Comparison of ENCODE assay signal across 8 mouse cellular contexts in the genomic region with DNA sequence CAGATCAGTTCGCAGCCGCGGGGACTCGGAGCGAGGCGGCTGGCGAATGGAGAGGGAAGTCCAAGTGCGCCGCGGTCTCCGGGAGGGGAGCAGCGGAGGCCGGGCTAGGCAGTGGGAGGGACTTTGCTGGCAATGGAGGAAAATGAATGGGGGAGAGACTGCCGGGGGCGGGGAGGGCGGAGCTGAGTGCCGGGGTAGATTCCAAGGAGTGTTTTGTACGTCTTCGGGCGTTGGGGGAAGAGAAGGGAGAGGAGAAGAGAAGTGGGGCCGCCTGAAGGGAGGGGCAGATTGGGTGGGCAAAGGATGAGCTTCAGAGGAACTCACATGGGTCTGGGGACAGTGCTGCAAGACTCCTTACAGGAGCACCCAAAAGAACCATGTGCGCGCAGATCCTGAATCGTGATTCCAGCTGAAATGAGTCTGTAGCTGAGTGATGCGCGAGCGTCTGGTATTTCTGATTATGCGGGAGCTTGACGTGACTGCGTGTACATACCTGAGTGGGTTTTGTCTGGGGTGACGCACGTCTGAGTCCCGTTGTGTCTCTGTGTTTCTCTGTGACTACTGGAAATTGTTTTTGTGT. TPM values are rescaled to one million over a fixed set of nuclear protein-coding genes. Genes with fewer than 3 reads are reported as not detected.
DNase-seq lines count a peak whose midpoint lies in the region; ATAC-seq and TF ChIP-seq lines count a peak whose summit lies in the region.

Gene Brinp1 (minus strand): TSS at position 76 of the 580 bp plus-strand sequence.

- H3K4me1 ChIP-seq in embryonic facial prominence, embryonic 13.5 days, result peaks cover 15% of the 10 kb centered on the region
- peaks cover 11% of the 10 kb centered on the region for H3K4me1 ChIP-seq in hindbrain, embryonic 15.5 days (replicated peaks)
- no peaks in the 10 kb centered on the region for H3K4me1 ChIP-seq in limb, embryonic 11.5 days (ENCODE audit: control insufficient read depth, insufficient read depth, low read length)
- no peaks in the 10 kb centered on the region for H3K4me1 ChIP-seq in midbrain, embryonic 14.5 days (ENCODE audit: control insufficient read depth, insufficient read depth, low read length)
- H3K4me1 ChIP-seq in testis, adult 2 months (ENCODE audit: control insufficient read depth, insufficient read depth, low read length), result peaks cover 5% of the 10 kb centered on the region

- H3K4me2 ChIP-seq in embryonic facial prominence, embryonic 13.5 days, result peak within 1 kb of the TSS; percentile 90
- H3K4me2 ChIP-seq in hindbrain, embryonic 15.5 days, result peak within 1 kb of the TSS; percentile 76
- peak within 1 kb of the TSS; percentile 81 for H3K4me2 ChIP-seq in limb, embryonic 11.5 days (ENCODE audit: low read depth, severe bottlenecking)
- peak within 1 kb of the TSS; percentile 75 for H3K4me2 ChIP-seq in midbrain, embryonic 14.5 days (ENCODE audit: low read length)

- no peak for TF ChIP-seq POLR2A in testis, adult 2 months (IDR thresholded peaks at IDR 0.05; ENCODE audit: control insufficient read depth, low read depth, low read length)

- DNase-seq in WW6 (ENCODE audit: low read depth, low spot score), result peak; percentile 58
- peak; percentile 49 for DNase-seq in adrenal gland, postnatal 25 days
- peak; percentile 82 for DNase-seq in limb, embryonic 11.5 days (ENCODE audit: low spot score)
- peak; percentile 91 for DNase-seq in midbrain, embryonic 14.5 days
- DNase-seq in thymus, postnatal 25 days, result no peak

- no peak within 1 kb of the TSS for H3K27ac ChIP-seq in embryonic facial prominence, embryonic 13.5 days
- H3K27ac ChIP-seq in hindbrain, embryonic 15.5 days (replicated peaks), result peak within 1 kb of the TSS; percentile 87
- no peak within 1 kb of the TSS for H3K27ac ChIP-seq in limb, embryonic 11.5 days (replicated peaks; ENCODE audit: low read depth, low read length)
- peak within 1 kb of the TSS; percentile 72 for H3K27ac ChIP-seq in midbrain, embryonic 14.5 days (replicated peaks; ENCODE audit: low read depth, low read length)
- no peak within 1 kb of the TSS for H3K27ac ChIP-seq in testis, adult 2 months (ENCODE audit: control insufficient read depth, insufficient read depth, low read depth, low read length)

- peaks cover 40% of the 10 kb centered on the region for H3K27me3 ChIP-seq in embryonic facial prominence, embryonic 13.5 days
- no peaks in the 10 kb centered on the region for H3K27me3 ChIP-seq in hindbrain, embryonic 15.5 days
- peaks cover 20% of the 10 kb centered on the region for H3K27me3 ChIP-seq in limb, embryonic 11.5 days (ENCODE audit: control insufficient read depth, insufficient read depth, low read length)
- peaks cover 3% of the 10 kb centered on the region; the same call in 1 of the 2 replicates for H3K27me3 ChIP-seq in midbrain, embryonic 14.5 days (ENCODE audit: control insufficient read depth, insufficient read depth, low read length)
- H3K27me3 ChIP-seq in testis, adult 2 months (ENCODE audit: control insufficient read depth, insufficient read depth, low read length), result no peaks in the 10 kb centered on the region

- ATAC-seq in embryonic facial prominence, embryonic 13.5 days (ENCODE audit: insufficient number of reproducible peaks, insufficient read depth, low FRiP score, low TSS enrichment, low read depth), result peak; percentile 84
- peak; percentile 93 for ATAC-seq in hindbrain, embryonic 15.5 days (ENCODE audit: low FRiP score, low read depth)
- ATAC-seq in limb, embryonic 11.5 days (ENCODE audit: insufficient number of reproducible peaks, low FRiP score, low TSS enrichment, low read depth), result peak; percentile 91
- ATAC-seq in midbrain, embryonic 14.5 days (ENCODE audit: low FRiP score, low TSS enrichment), result peak; percentile 93

- peak within 1 kb of the TSS; percentile 64 for H3K9ac ChIP-seq in embryonic facial prominence, embryonic 13.5 days
- peak within 1 kb of the TSS; percentile 85 for H3K9ac ChIP-seq in hindbrain, embryonic 15.5 days
- H3K9ac ChIP-seq in limb, embryonic 11.5 days (ENCODE audit: low read length), result no peak within 1 kb of the TSS
- H3K9ac ChIP-seq in midbrain, embryonic 14.5 days (replicated peaks; ENCODE audit: low read length), result peak within 1 kb of the TSS; percentile 72

- H3K4me3 ChIP-seq in embryonic facial prominence, embryonic 13.5 days, result peak within 1 kb of the TSS; percentile 55
- H3K4me3 ChIP-seq in hindbrain, embryonic 15.5 days, result peak within 1 kb of the TSS; percentile 88
- peak within 1 kb of the TSS; percentile 44 for H3K4me3 ChIP-seq in limb, embryonic 11.5 days (ENCODE audit: low read depth, low read length)
- H3K4me3 ChIP-seq in midbrain, embryonic 14.5 days (replicated peaks; ENCODE audit: low read depth, low read length), result peak within 1 kb of the TSS; percentile 60
- H3K4me3 ChIP-seq in testis, adult 2 months (ENCODE audit: control insufficient read depth, low read depth, low read length), result peak within 1 kb of the TSS; percentile 33

- no peak for TF ChIP-seq CTCF in testis, adult 2 months (IDR thresholded peaks at IDR 0.05; ENCODE audit: control insufficient read depth, insufficient read depth, insufficient replicate concordance, low read depth, low read length)

- WGBS in embryonic facial prominence, embryonic 13.5 days, result under 1% methylated on average over 33 of the region's 33 CpGs
- WGBS in hindbrain, embryonic 15.5 days, result 1% methylated on average over 33 of the region's 33 CpGs
- under 1% methylated on average over 33 of the region's 33 CpGs for WGBS in limb, embryonic 11.5 days
- WGBS in midbrain, embryonic 14.5 days, result under 1% methylated on average over 33 of the region's 33 CpGs

- H3K9me3 ChIP-seq in embryonic facial prominence, embryonic 13.5 days, result no peaks in the 10 kb centered on the region
- H3K9me3 ChIP-seq in hindbrain, embryonic 15.5 days, result no peaks in the 10 kb centered on the region
- H3K9me3 ChIP-seq in limb, embryonic 11.5 days (ENCODE audit: control insufficient read depth, low read length), result no peaks in the 10 kb centered on the region
- no peaks in the 10 kb centered on the region for H3K9me3 ChIP-seq in midbrain, embryonic 14.5 days (ENCODE audit: control insufficient read depth, low read length)

- H3K36me3 ChIP-seq in embryonic facial prominence, embryonic 13.5 days, result no peaks in the 10 kb centered on the region
- no peaks in the 10 kb centered on the region for H3K36me3 ChIP-seq in hindbrain, embryonic 15.5 days
- no peaks in the 10 kb centered on the region for H3K36me3 ChIP-seq in limb, embryonic 11.5 days (ENCODE audit: control insufficient read depth, insufficient read depth, low read length)
- H3K36me3 ChIP-seq in midbrain, embryonic 14.5 days (ENCODE audit: control insufficient read depth, insufficient read depth, low read length), result no peaks in the 10 kb centered on the region
- H3K36me3 ChIP-seq in testis, adult 2 months (ENCODE audit: control insufficient read depth, insufficient read depth, low read length), result no peaks in the 10 kb centered on the region

RNA-seq across cellular contexts. Expression of gene Brinp1, which starts in this region (rescaled TPM):
- total RNA-seq in adrenal gland, postnatal 25 days (2021), result 0.67 and 1.4 TPM in 2 replicates
- polyA plus RNA-seq in embryonic facial prominence, embryonic 13.5 days (2015; fragmentation: Nextera tagmentation; extraction: Ambion mirVana), result 9.4 and 11.2 TPM in 2 replicates
- polyA plus RNA-seq in hindbrain, embryonic 15.5 days (2015; fragmentation: Nextera tagmentation; extraction: Ambion mirVana), result 76.7 and 81.2 TPM in 2 replicates
- 2.4 and 3.3 TPM in 2 replicates for polyA plus RNA-seq in limb, embryonic 11.5 days (2014; fragmentation: Nextera tagmentation; extraction: Ambion mirVana)
- polyA plus RNA-seq in midbrain, embryonic 14.5 days (2014; fragmentation: Nextera tagmentation; extraction: Ambion mirVana), result 41.5 and 43.4 TPM in 2 replicates
- 0.23 and 0.30 TPM in 2 replicates for polyA plus RNA-seq in testis, adult 2 months (2012; rRNA removed)

Comparison
In these comparisons a context has a peak if more than half of its experiments do, and no peak if none do; other contexts are left out.
1. H3K27ac ChIP-seq: peak in hindbrain, embryonic 15.5 days (single experiment) and midbrain, embryonic 14.5 days (single experiment); none in embryonic facial prominence, embryonic 13.5 days (single experiment), limb, embryonic 11.5 days (single experiment) and testis, adult 2 months (single experiment).
2. H3K4me3 ChIP-seq: peak in every context shown above with its lines; median percentile 88 in hindbrain, embryonic 15.5 days; 60 in midbrain, embryonic 14.5 days; 55 in embryonic facial prominence, embryonic 13.5 days; 44 in limb, embryonic 11.5 days; 33 in testis, adult 2 months.
3. Peak in every context shown above with its lines, with median percentiles within 50 percentile points of each other: ATAC-seq and H3K4me2 ChIP-seq.